Mouse (Mus musculus) neural tube, embryonic 11.5 days (tissue): ENCODE data around the gene Pdia2. TPM values are rescaled to one million over a fixed set of nuclear protein-coding genes. Genes with fewer than 3 reads are reported as not detected.

ENCODE experiments used
- ATAC-seq: fragments of 200-750 bp; cut with Nextera tagmentation; 2 replicates; pipeline ENCODE4 v1.8.0; 2017; ENCODE audit warnings: moderate number of reproducible peaks, mild to moderate bottlenecking, moderate TSS enrichment, moderate library complexity; ENCODE audit not compliant: insufficient read depth, low FRiP score, low TSS enrichment
- DNase-seq: peaks from one replicate; pipeline ENCODE4 v3.0.0-alpha.2; 2015; ENCODE audit warnings: low spot score
- H3K27ac ChIP-seq: fragments of 300-500 bp; sonication (generic); 2 replicates; pipeline ENCODE4 v1.5.1; 2014; ENCODE audit warnings: low read depth, mild to moderate bottlenecking, low read length
- H3K27me3 ChIP-seq: fragments of 300-500 bp; sonication (generic); 2 replicates; pipeline ENCODE4 v1.6.1; 2014; ENCODE audit warnings: mild to moderate bottlenecking, low read length, mixed read lengths; ENCODE audit not compliant: control insufficient read depth, insufficient read depth
- H3K36me3 ChIP-seq: fragments of 300-500 bp; sonication (generic); 2 replicates; pipeline ENCODE4 v1.6.1; 2014; ENCODE audit warnings: mild to moderate bottlenecking, low read length, moderate library complexity, mixed read lengths; ENCODE audit not compliant: control insufficient read depth, insufficient read depth
- H3K4me1 ChIP-seq: fragments of 300-500 bp; sonication (generic); 2 replicates; pipeline ENCODE4 v1.6.1; 2014; ENCODE audit warnings: low read length, mixed read lengths; ENCODE audit not compliant: control insufficient read depth, insufficient read depth
- H3K4me2 ChIP-seq: fragments of 300-500 bp; sonication (generic); 2 replicates; pipeline ENCODE4 v1.6.1; 2014; ENCODE audit warnings: low read depth, mild to moderate bottlenecking, moderate library complexity
- H3K4me3 ChIP-seq: fragments of 300-500 bp; sonication (generic); 2 replicates; pipeline ENCODE4 v1.5.1; 2014; ENCODE audit warnings: low read depth, low read length
- H3K9ac ChIP-seq: fragments of 300-500 bp; sonication (generic); 2 replicates; pipeline ENCODE4 v1.6.1; 2014; ENCODE audit warnings: mild to moderate bottlenecking, low read length
- H3K9me3 ChIP-seq: fragments of 300-500 bp; sonication (generic); 2 replicates; pipeline ENCODE4 v1.6.1; 2016; ENCODE audit warnings: low read length; ENCODE audit not compliant: control insufficient read depth
- WGBS: fragments of 180-500 bp; shearing (Covaris S2); extraction: QIAGEN DNeasy Blood & Tissue Kit; methylation state at CpG from one replicate; pipeline ENCODE4 v1.1.7; 2014; 5-methylcytosine and 5-hydroxymethylcytosine counted together
- polyA plus RNA-seq: library from polyadenylated mRNA; unstranded; fragments of >200 nt; fragmentation: Nextera tagmentation; extraction: Ambion mirVana; gene quantifications from 2 replicates; pipeline ENCODE4 v1.2.1, GENCODE M21; 2014

Gene Pdia2
- polyA plus RNA-seq, 1 experiment from 2014 or later: 0.27 TPM

DNA sequence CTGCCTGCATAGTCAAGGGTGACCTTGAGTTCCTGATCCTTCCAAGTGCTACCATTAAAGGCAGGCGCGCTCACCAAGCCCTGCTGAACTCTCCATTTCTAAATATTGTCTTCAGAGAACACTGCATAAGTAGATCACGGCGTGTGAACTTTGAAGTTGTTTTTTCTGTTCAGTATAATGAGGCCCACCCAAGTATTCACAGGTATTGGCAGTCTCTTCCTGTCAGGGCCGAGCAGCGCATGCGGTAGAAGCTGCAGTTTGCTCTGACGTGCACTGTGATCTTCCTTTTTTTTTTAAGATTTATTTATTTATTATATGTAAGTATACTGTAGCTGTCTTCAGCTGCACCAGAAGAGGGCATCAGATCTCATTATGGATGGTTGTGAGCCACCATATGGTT, 35.5 kb upstream of the Pdia2 start:
- H3K9me3 ChIP-seq: no peaks in the 10 kb centered on the region
- H3K27me3 ChIP-seq: no peaks in the 10 kb centered on the region
- H3K4me2 ChIP-seq: no peak overlapping the region
- WGBS: 92% methylated on average over 8 of the region's 8 CpGs
- no peaks in the 10 kb centered on the region for H3K36me3 ChIP-seq
- no peak overlapping the region for H3K27ac ChIP-seq
- DNase-seq (no peak), ATAC-seq (no peak)
- H3K9ac ChIP-seq: no peak overlapping the region
- H3K4me1 ChIP-seq: peaks cover 5% of the 10 kb centered on the region; the same call in 1 of the 2 replicates
- no peak overlapping the region for H3K4me3 ChIP-seq

DNA sequence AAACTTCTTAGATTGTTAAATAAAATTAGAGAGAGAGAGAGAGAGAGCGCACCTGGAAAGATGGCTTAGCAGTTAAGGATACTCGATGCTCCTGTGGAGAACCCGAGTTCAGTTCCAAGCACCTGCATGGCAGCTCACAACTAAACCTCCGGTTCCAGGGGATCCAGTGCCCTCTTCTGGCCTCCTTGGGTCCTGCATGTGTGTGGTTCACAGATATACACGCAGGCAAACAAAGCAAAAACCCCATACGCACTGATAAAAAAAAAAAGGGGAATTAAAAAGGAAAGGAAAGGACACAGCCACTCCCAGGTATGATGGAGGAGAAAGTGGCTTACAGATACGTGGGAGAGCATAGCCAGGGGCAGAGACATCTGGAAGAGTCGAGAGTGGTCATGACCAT, 34.0 kb upstream of the Pdia2 start:
- ATAC-seq: no peak
- no peak overlapping the region for H3K4me3 ChIP-seq
- 73% methylated on average over 8 of the region's 8 CpGs for WGBS
- no peaks in the 10 kb centered on the region for H3K9me3 ChIP-seq
- H3K36me3 ChIP-seq: no peaks in the 10 kb centered on the region
- H3K9ac ChIP-seq: no peak overlapping the region
- no peaks in the 10 kb centered on the region for H3K27me3 ChIP-seq
- peaks cover 5% of the 10 kb centered on the region; the same call in 1 of the 2 replicates for H3K4me1 ChIP-seq
- H3K4me2 ChIP-seq: no peak overlapping the region
- no peak for DNase-seq
- no peak overlapping the region for H3K27ac ChIP-seq

DNA sequence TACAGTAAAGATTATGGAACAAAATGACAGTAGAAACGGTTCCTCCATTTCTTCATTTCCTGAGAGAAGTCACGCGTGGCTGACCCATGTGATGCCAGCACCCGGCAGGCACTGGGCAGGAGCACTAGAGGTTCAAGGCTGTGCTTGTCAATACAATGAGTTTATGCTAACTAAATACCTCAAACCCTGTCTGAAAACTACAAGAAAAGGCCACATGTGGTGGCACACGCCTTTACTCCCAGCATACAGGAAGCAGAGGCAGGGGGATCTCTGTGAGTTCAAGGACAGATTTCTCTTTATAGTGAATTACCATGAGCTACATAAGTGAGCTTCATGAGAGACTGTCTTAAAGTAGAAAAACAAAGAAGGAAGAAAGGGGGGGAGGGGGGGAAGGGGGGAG, 32.3 kb upstream of the Pdia2 start:
- 92% methylated on average over 5 of the region's 5 CpGs for WGBS
- Histone ChIP-seq H3K4me1 (peaks cover 4% of the 10 kb centered on the region; the same call in 1 of the 2 replicates), H3K36me3 (no peaks in the 10 kb centered on the region), H3K4me3 (no peak overlapping the region), H3K9me3 (no peaks in the 10 kb centered on the region), H3K4me2 (no peak overlapping the region), H3K9ac (no peak overlapping the region), H3K27ac (no peak overlapping the region), H3K27me3 (no peaks in the 10 kb centered on the region)
- DNase-seq: no peak
- no peak for ATAC-seq

DNA sequence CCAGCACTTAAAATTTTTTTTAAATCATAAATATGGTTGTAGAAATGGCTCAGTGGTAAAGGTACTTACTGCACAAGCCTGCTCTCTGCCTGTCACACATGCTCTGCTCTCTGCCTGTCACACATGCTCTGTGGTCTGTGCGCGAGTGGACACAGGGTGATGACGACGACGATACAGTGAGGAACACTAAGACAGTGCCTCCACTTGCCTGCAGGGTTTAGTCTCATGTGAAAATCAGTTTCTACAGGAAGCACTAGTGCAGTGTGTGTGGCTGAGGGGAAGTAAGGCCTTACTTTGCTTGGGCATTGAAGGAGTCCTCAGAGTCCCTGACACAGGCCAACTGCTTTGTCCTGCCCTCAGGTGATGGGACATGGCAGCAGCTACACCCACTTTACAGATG, 30.9 kb upstream of the Pdia2 start:
- no peak overlapping the region for H3K4me2 ChIP-seq
- H3K27ac ChIP-seq: no peak overlapping the region
- H3K4me3 ChIP-seq: no peak overlapping the region
- no peak overlapping the region for H3K9ac ChIP-seq
- H3K4me1 ChIP-seq: no peaks in the 10 kb centered on the region
- no peaks in the 10 kb centered on the region for H3K36me3 ChIP-seq
- no peak for DNase-seq
- no peaks in the 10 kb centered on the region for H3K27me3 ChIP-seq
- WGBS: 94% methylated on average over 5 of the region's 5 CpGs
- no peaks in the 10 kb centered on the region for H3K9me3 ChIP-seq
- no peak for ATAC-seq

DNA sequence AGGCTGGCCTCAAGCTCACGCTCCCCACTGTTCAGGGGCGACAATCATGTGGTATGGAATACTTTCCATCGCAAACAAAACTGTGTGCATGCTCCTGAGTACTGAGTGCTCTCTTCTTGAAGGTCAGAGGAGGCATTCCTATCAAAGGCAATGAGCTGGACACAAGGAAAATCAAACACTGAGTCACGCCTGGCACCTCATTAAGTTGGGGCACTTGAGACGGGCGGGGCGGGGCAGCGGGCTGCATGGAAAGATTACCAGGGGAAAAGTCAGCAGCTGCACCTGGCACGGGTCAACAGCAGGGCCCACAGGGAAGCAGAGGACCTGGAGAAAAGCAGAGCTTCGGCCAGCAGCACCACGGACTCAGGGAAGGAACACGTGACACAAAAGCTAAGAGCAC, 26.3 kb upstream of the Pdia2 start:
- no peaks in the 10 kb centered on the region for H3K9me3 ChIP-seq
- H3K36me3 ChIP-seq: no peaks in the 10 kb centered on the region
- no peak overlapping the region for H3K9ac ChIP-seq
- no peaks in the 10 kb centered on the region for H3K4me1 ChIP-seq
- no peak overlapping the region for H3K27ac ChIP-seq
- 80% methylated on average over 12 of the region's 12 CpGs for WGBS
- DNase-seq (no peak), ATAC-seq (no peak)
- H3K4me2 ChIP-seq: no peak overlapping the region
- H3K27me3 ChIP-seq: no peaks in the 10 kb centered on the region
- no peak overlapping the region for H3K4me3 ChIP-seq

DNA sequence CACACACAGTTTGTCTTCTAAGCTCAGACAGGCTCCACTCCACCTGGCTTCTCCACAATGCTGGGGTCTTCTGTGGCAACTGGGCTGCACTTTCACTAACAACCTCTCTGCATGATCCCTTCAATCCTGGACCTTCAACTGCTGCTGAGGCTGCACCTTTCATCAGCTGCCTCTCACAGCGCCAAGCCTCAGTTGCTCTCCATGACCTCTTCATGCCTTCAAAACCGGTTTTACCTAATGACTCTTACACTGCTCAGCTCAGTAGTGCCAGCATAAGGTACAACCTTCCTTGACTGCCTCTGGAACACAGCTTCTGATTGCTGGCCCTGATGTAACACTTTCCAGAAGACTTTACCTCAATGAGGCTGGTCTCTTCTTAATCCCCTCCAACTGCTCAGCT, 22.6 kb upstream of the Pdia2 start:
- H3K9me3 ChIP-seq: no peaks in the 10 kb centered on the region
- no peak overlapping the region for H3K4me3 ChIP-seq
- H3K27ac ChIP-seq: no peak overlapping the region
- no peaks in the 10 kb centered on the region for H3K27me3 ChIP-seq
- WGBS: 81% methylated on average over 2 of the region's 2 CpGs
- no peak for ATAC-seq
- DNase-seq: no peak
- H3K9ac ChIP-seq: no peak overlapping the region
- H3K36me3 ChIP-seq: no peaks in the 10 kb centered on the region
- no peaks in the 10 kb centered on the region for H3K4me1 ChIP-seq
- H3K4me2 ChIP-seq: no peak overlapping the region

DNA sequence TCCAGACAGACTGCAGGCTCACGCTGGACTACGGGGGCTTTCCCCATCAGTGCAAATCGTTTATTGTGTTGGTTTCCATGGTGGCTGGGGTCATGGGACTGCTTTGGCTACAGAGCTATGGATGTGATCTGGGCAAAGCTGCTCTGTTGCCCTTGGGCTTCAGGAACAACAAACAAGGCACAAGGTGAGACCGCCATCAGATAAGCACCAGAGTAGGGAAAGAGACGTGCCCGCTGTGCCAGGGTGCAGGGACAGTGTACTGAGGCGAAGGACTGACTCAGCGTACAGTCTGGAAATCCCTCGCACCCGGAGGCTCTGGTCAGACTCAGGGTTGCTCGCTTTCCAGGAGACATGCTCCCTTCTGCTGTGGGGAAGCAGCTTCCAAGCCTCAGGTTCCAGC, 13.8 kb upstream of the Pdia2 start:
- H3K27ac ChIP-seq: no peak overlapping the region
- ATAC-seq: no peak
- H3K4me3 ChIP-seq: no peak overlapping the region
- H3K27me3 ChIP-seq: no peaks in the 10 kb centered on the region
- no peaks in the 10 kb centered on the region for H3K9me3 ChIP-seq
- H3K4me2 ChIP-seq: no peak overlapping the region
- no peak overlapping the region for H3K9ac ChIP-seq
- no peaks in the 10 kb centered on the region for H3K36me3 ChIP-seq
- no peaks in the 10 kb centered on the region for H3K4me1 ChIP-seq
- 85% methylated on average over 11 of the region's 11 CpGs for WGBS
- no peak for DNase-seq

DNA sequence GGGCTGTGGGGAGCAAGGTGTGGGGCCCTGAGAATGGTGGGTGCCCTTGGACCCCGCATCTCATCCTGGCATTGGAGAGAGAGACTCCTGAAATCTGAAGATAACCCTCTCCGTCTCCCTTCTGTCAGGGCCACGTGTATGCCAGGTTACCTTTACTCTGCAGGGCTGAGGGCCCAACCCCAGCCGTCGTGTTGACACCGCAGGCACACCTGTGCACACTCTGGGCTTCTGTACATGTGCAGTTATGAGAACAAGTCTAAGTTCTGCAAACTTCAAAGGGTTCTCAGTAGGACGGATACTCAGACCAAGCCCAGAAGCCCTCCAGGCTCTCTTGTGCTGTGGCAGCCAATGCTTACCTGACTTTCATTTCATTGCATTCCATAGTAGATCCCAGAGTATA, 13.4 kb upstream of the Pdia2 start:
- WGBS: 87% methylated on average over 7 of the region's 7 CpGs
- ATAC-seq (no peak), DNase-seq (no peak)
- H3K27ac ChIP-seq: no peak overlapping the region
- H3K27me3 ChIP-seq: no peaks in the 10 kb centered on the region
- no peaks in the 10 kb centered on the region for H3K4me1 ChIP-seq
- H3K9ac ChIP-seq: no peak overlapping the region
- no peaks in the 10 kb centered on the region for H3K36me3 ChIP-seq
- H3K4me2 ChIP-seq: no peak overlapping the region
- H3K4me3 ChIP-seq: no peak overlapping the region
- no peaks in the 10 kb centered on the region for H3K9me3 ChIP-seq

DNA sequence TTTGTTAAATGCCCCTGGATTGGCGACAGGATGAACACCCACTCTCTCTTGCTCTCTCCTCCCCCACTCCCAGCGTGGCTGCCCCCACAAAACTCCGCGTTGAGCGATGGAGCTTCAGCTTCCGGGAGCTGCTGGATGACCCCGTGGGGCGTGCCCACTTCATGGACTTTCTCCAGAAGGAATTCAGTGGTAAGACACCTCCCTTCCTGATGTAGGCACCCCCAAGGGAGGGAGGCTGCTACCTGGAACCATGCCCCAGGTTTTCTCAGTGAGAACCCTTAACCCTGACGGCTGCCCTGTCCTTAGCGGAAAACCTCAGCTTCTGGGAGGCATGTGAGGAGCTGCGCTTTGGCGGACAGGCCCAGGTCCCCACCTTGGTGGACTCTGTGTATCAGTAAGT, 8.8 kb upstream of the Pdia2 start, which contains the start of gene Arhgdig:
TSS of gene Arhgdig (minus strand) at position 101 of the 400 bp plus-strand sequence.
- no peak within 1 kb of the TSS for H3K9ac ChIP-seq
- no peaks in the 10 kb centered on the region for H3K36me3 ChIP-seq
- H3K27ac ChIP-seq: no peak within 1 kb of the TSS
- DNase-seq: no peak
- H3K4me1 ChIP-seq: 0 out of 2 replicates have a peak, but pooled peaks cover 3% of the 10 kb centered on the region
- H3K4me3 ChIP-seq: no peak within 1 kb of the TSS
- WGBS: 89% methylated on average over 12 of the region's 12 CpGs
- no peaks in the 10 kb centered on the region for H3K9me3 ChIP-seq
- H3K4me2 ChIP-seq: no peak within 1 kb of the TSS
- no peak for ATAC-seq
- peaks cover 21% of the 10 kb centered on the region for H3K27me3 ChIP-seq
